Mouse (Mus musculus) hindbrain, embryonic 16.5 days (tissue): Measurements from ENCODE around the gene Ddx39. TPM values are rescaled to one million over a fixed set of nuclear protein-coding genes. Genes with fewer than 3 reads are reported as not detected.
A peak's percentile ranks its signal among the peaks of the same experiment; 100 is the strongest.

ENCODE experiments used
- ATAC-seq: fragments of 200-750 bp; cut with Nextera tagmentation; 2 replicates; pipeline ENCODE4 v1.8.0; 2017; ENCODE audit warnings: moderate TSS enrichment, moderate library complexity
- H3K27ac ChIP-seq: fragments of 300-500 bp; sonication (generic); 2 replicates; pipeline ENCODE4 v1.5.1; 2014; ENCODE audit warnings: low read depth, mild to moderate bottlenecking, control low read depth, low read length, moderate library complexity
- H3K27me3 ChIP-seq: fragments of 300-500 bp; sonication (generic); replicated peaks from 2 replicates; pipeline ENCODE4 v1.6.1; 2014; ENCODE audit warnings: low read length; ENCODE audit not compliant: control insufficient read depth, insufficient read depth
- H3K36me3 ChIP-seq: fragments of 300-500 bp; sonication (generic); 2 replicates; pipeline ENCODE4 v1.6.1; 2014; ENCODE audit warnings: mild to moderate bottlenecking, low read length, moderate library complexity, mixed read lengths; ENCODE audit not compliant: control insufficient read depth, insufficient read depth
- H3K4me1 ChIP-seq: fragments of 300-500 bp; sonication (generic); 2 replicates; pipeline ENCODE4 v1.6.1; 2014; ENCODE audit warnings: low read depth, low read length; ENCODE audit not compliant: control insufficient read depth, insufficient read depth
- H3K4me2 ChIP-seq: fragments of 300-500 bp; sonication (generic); 2 replicates; pipeline ENCODE4 v1.6.1; 2014; ENCODE audit warnings: mild to moderate bottlenecking, low read length, control low read depth, moderate library complexity
- H3K4me3 ChIP-seq: fragments of 300-500 bp; sonication (generic); 2 replicates; pipeline ENCODE4 v1.5.1; 2014; ENCODE audit warnings: mild to moderate bottlenecking, low read length, control low read depth, moderate library complexity
- H3K9ac ChIP-seq: fragments of 300-500 bp; sonication (generic); 2 replicates; pipeline ENCODE4 v1.6.1; 2014; ENCODE audit warnings: low read depth, mild to moderate bottlenecking, control low read depth, low read length, moderate library complexity
- H3K9me3 ChIP-seq: fragments of 300-500 bp; sonication (generic); 2 replicates; pipeline ENCODE4 v1.6.1; 2014; ENCODE audit warnings: mild to moderate bottlenecking, low read length, moderate library complexity; ENCODE audit not compliant: control insufficient read depth
- WGBS: fragments of 180-500 bp; shearing (Covaris S2); extraction: QIAGEN DNeasy Blood & Tissue Kit; methylation state at CpG from one replicate; pipeline ENCODE4 v1.1.7; 2014; 5-methylcytosine and 5-hydroxymethylcytosine counted together
- polyA plus RNA-seq: library from polyadenylated mRNA; unstranded; fragments of >200 nt; fragmentation: Nextera tagmentation; extraction: Ambion mirVana; gene quantifications from 2 replicates; pipeline ENCODE4 v1.2.1, GENCODE M21; 2015

The Ddx39 gene
- polyA plus RNA-seq, 1 experiment from 2014 or later: 92.6 TPM

GRCm38 (mm10) chr8:83729009-83729807 is 14.2 kb downstream of the Ddx39 start:
- WGBS: 87% methylated on average over 11 of the region's 11 CpGs
- no peak overlapping the region for H3K27ac ChIP-seq
- H3K36me3 ChIP-seq: peaks cover 2% of the 10 kb centered on the region; the same call in 1 of the 2 replicates
- no peak overlapping the region for H3K4me2 ChIP-seq
- no peaks in the 10 kb centered on the region for H3K4me1 ChIP-seq
- no peaks in the 10 kb centered on the region for H3K27me3 ChIP-seq
- no peak overlapping the region for H3K9ac ChIP-seq
- ATAC-seq: no peak
- H3K4me3 ChIP-seq: no peak overlapping the region
- no peaks in the 10 kb centered on the region for H3K9me3 ChIP-seq

GRCm38 (mm10) chr8:83731906-83732305 is 16.9 kb downstream of the Ddx39 start:
- H3K4me3 ChIP-seq: no peak overlapping the region
- whole genome bisulfite sequencing: 73% methylated on average over 5 of the region's 5 CpGs
- no peaks in the 10 kb centered on the region for H3K9me3 ChIP-seq
- no peak overlapping the region for H3K9ac ChIP-seq
- H3K27me3 ChIP-seq: no peaks in the 10 kb centered on the region
- H3K36me3 ChIP-seq: no peaks in the 10 kb centered on the region
- no peak for ATAC-seq
- no peaks in the 10 kb centered on the region for H3K4me1 ChIP-seq
- no peak overlapping the region for H3K4me2 ChIP-seq
- H3K27ac ChIP-seq: no peak overlapping the region

- Histone ChIP-seq H3K4me3 (no peak overlapping the region), H3K27ac (no peak overlapping the region), H3K9me3 (no peaks in the 10 kb centered on the region), H3K4me2 (no peak overlapping the region), H3K4me1 (no peaks in the 10 kb centered on the region), H3K9ac (no peak overlapping the region), H3K36me3 (no peaks in the 10 kb centered on the region), H3K27me3 (no peaks in the 10 kb centered on the region)
- ATAC-seq: no peak
- 86% methylated on average over 6 of the region's 6 CpGs for WGBS
These were observed 17.9 kb downstream of the Ddx39 start for GRCm38 (mm10) chr8:83732919-83733318.

- H3K9ac ChIP-seq: no peak overlapping the region
- no peaks in the 10 kb centered on the region for H3K9me3 ChIP-seq
- H3K27ac ChIP-seq: no peak overlapping the region
- no peak for ATAC-seq
- H3K4me1 ChIP-seq: peaks cover 6% of the 10 kb centered on the region
- no peak overlapping the region for H3K4me2 ChIP-seq
- 92% methylated on average over 4 of the region's 4 CpGs for WGBS
- H3K27me3 ChIP-seq: peaks cover 7% of the 10 kb centered on the region
- H3K4me3 ChIP-seq: no peak overlapping the region
- no peaks in the 10 kb centered on the region for H3K36me3 ChIP-seq
These were observed 21.7 kb downstream of the Ddx39 start for GRCm38 (mm10) chr8:83736681-83737080.

GRCm38 (mm10) chr8:83737346-83737745 is 22.4 kb downstream of the Ddx39 start:
- WGBS: 87% methylated on average over 4 of the region's 4 CpGs
- no peak overlapping the region for H3K27ac ChIP-seq
- H3K4me3 ChIP-seq: no peak overlapping the region
- peaks cover 6% of the 10 kb centered on the region for H3K4me1 ChIP-seq
- H3K36me3 ChIP-seq: no peaks in the 10 kb centered on the region
- H3K4me2 ChIP-seq: no peak overlapping the region
- H3K9ac ChIP-seq: no peak overlapping the region
- no peaks in the 10 kb centered on the region for H3K9me3 ChIP-seq
- no peak for ATAC-seq
- peaks cover 7% of the 10 kb centered on the region for H3K27me3 ChIP-seq

GRCm38 (mm10) chr8:83737852-83738562 is 23.0 kb downstream of the Ddx39 start:
- Histone ChIP-seq H3K4me3 (no peak overlapping the region), H3K4me2 (no peak overlapping the region), H3K9me3 (no peaks in the 10 kb centered on the region), H3K9ac (no peak overlapping the region), H3K27me3 (peaks cover 7% of the 10 kb centered on the region), H3K27ac (no peak overlapping the region), H3K4me1 (peaks cover 6% of the 10 kb centered on the region), H3K36me3 (no peaks in the 10 kb centered on the region)
- WGBS: 78% methylated on average over 4 of the region's 4 CpGs
- ATAC-seq: no peak

- H3K4me3 ChIP-seq: no peak overlapping the region
- no peaks in the 10 kb centered on the region for H3K36me3 ChIP-seq
- H3K27me3 ChIP-seq: peaks cover 7% of the 10 kb centered on the region
- peaks cover 6% of the 10 kb centered on the region for H3K4me1 ChIP-seq
- no peak overlapping the region for H3K9ac ChIP-seq
- ATAC-seq: no peak
- no peaks in the 10 kb centered on the region for H3K9me3 ChIP-seq
- H3K4me2 ChIP-seq: no peak overlapping the region
- WGBS: 74% methylated on average over 10 of the region's 10 CpGs
- H3K27ac ChIP-seq: no peak overlapping the region
These were observed 24.2 kb downstream of the Ddx39 start for GRCm38 (mm10) chr8:83738949-83739710.

GRCm38 (mm10) chr8:83739711-83740468 is 24.9 kb downstream of the Ddx39 start:
- Histone ChIP-seq H3K4me2 (peak overlapping the region; percentile 2; the same call in 1 of the 2 replicates), H3K27ac (no peak overlapping the region), H3K9me3 (no peaks in the 10 kb centered on the region), H3K27me3 (peaks cover 7% of the 10 kb centered on the region), H3K4me3 (peak overlapping the region; percentile 49), H3K9ac (no peak overlapping the region), H3K36me3 (no peaks in the 10 kb centered on the region), H3K4me1 (peaks cover 6% of the 10 kb centered on the region)
- 45% methylated on average over 8 of the region's 8 CpGs for WGBS
- no peak for ATAC-seq
